Mouse (Mus musculus): ENCODE results near the gene Tle3. TPM values are rescaled to one million over a fixed set of nuclear protein-coding genes. Genes with fewer than 3 reads are reported as not detected.

Tle3 gene
- total RNA-seq, 2 experiments from 2014 or later = 57.3 to 64.0 TPM

- DNase-seq (ENCODE audit: extremely low spot score in 1 of 2, low spot score in 1 of 2) = no peak
Observed at GRCm38 (mm10) chr9:61351164-61351563, 21.0 kb upstream of the Tle3 start.

GRCm38 (mm10) chr9:61358933-61359332 is 13.2 kb upstream of the Tle3 start:
- no peak for DNase-seq (ENCODE audit: extremely low spot score in 1 of 2, low spot score in 1 of 2)

- no peak for DNase-seq (ENCODE audit: extremely low spot score in 1 of 2, low spot score in 1 of 2)
Observed at GRCm38 (mm10) chr9:61359741-61360140, 12.4 kb upstream of the Tle3 start.

- DNase-seq (ENCODE audit: extremely low spot score in 1 of 2, low spot score in 1 of 2) = no peak
Observed at GRCm38 (mm10) chr9:61360163-61360562, 12.0 kb upstream of the Tle3 start.

GRCm38 (mm10) chr9:61360727-61361631 is 11.2 kb upstream of the Tle3 start:
- DNase-seq (ENCODE audit: extremely low spot score in 1 of 2, low spot score in 1 of 2) = no peak

- DNase-seq (ENCODE audit: extremely low spot score in 1 of 2, low spot score in 1 of 2) = no peak
Observed at GRCm38 (mm10) chr9:61363194-61363593, 9.0 kb upstream of the Tle3 start.

GRCm38 (mm10) chr9:61366108-61366507 is 6.1 kb upstream of the Tle3 start:
- no peak for DNase-seq (ENCODE audit: extremely low spot score in 1 of 2, low spot score in 1 of 2)

GRCm38 (mm10) chr9:61367156-61367555 is 5.0 kb upstream of the Tle3 start:
- DNase-seq (ENCODE audit: extremely low spot score in 1 of 2, low spot score in 1 of 2) = no peak

GRCm38 (mm10) chr9:61367857-61368566 is 4.2 kb upstream of the Tle3 start:
- no peak for DNase-seq (ENCODE audit: extremely low spot score in 1 of 2, low spot score in 1 of 2)

- DNase-seq (ENCODE audit: extremely low spot score in 1 of 2, low spot score in 1 of 2) = no peak
Observed at GRCm38 (mm10) chr9:61368567-61369240, 3.5 kb upstream of the Tle3 start.

- no peak for DNase-seq (ENCODE audit: extremely low spot score in 1 of 2, low spot score in 1 of 2)
Observed at GRCm38 (mm10) chr9:61369316-61370273, 2.6 kb upstream of the Tle3 start.

GRCm38 (mm10) chr9:61370454-61370888 is 1.7 kb upstream of the Tle3 start:
- DNase-seq (ENCODE audit: extremely low spot score in 1 of 2, low spot score in 1 of 2) = peak; percentile 98 to 100

- DNase-seq (ENCODE audit: extremely low spot score in 1 of 2, low spot score in 1 of 2) = peak; percentile 48 to 55
Observed at GRCm38 (mm10) chr9:61370889-61371754, 1.0 kb upstream of the Tle3 start.

- DNase-seq (ENCODE audit: extremely low spot score in 1 of 2, low spot score in 1 of 2) = peak in 1 of 2 experiments; percentile 61
Observed at GRCm38 (mm10) chr9:61372510-61372975, 377 bp downstream of the Tle3 start.

- peak in 1 of 2 experiments; percentile 45 for DNase-seq (ENCODE audit: extremely low spot score in 1 of 2, low spot score in 1 of 2)
Observed at GRCm38 (mm10) chr9:61372976-61373633, 939 bp downstream of the Tle3 start.

GRCm38 (mm10) chr9:61373634-61373941 is 1.4 kb downstream of the Tle3 start:
- DNase-seq (ENCODE audit: extremely low spot score in 1 of 2, low spot score in 1 of 2) = no peak

- DNase-seq (ENCODE audit: extremely low spot score in 1 of 2, low spot score in 1 of 2) = no peak
Observed at GRCm38 (mm10) chr9:61373942-61374900, 2.1 kb downstream of the Tle3 start.
